Mouse (Mus musculus) heart, adult 2 months (tissue): Measurements from ENCODE around the gene Tmem221.
A peak's percentile ranks its signal among the peaks of the same experiment; 100 is the strongest.
"Not testable (repeated sequence)": the region's sequence is repeated elsewhere in the genome, so short reads cannot be mapped to it uniquely, and the experiment has no call there.

Experiments used
- CTCF ChIP-seq: fragments of 200-600 bp; IDR thresholded peaks from 2 replicates; pipeline ENCODE4 v1.8.1; 2022; ENCODE audit warnings: antibody characterized with exemption, mild to moderate bottlenecking, moderate library complexity
- EP300 ChIP-seq: fragments of 200-500 bp; IDR thresholded peaks from 2 replicates; pipeline ENCODE4 v1.6.1; 2011; ENCODE audit warnings: low read depth, low read length, control low read depth; ENCODE audit not compliant: insufficient read depth
- POLR2A ChIP-seq: fragments of 200-500 bp; IDR thresholded peaks from 2 replicates; pipeline ENCODE4 v1.6.1; 2011; ENCODE audit warnings: mild to moderate bottlenecking, low read depth, low read length, control low read depth; ENCODE audit not compliant: insufficient read depth

DNA sequence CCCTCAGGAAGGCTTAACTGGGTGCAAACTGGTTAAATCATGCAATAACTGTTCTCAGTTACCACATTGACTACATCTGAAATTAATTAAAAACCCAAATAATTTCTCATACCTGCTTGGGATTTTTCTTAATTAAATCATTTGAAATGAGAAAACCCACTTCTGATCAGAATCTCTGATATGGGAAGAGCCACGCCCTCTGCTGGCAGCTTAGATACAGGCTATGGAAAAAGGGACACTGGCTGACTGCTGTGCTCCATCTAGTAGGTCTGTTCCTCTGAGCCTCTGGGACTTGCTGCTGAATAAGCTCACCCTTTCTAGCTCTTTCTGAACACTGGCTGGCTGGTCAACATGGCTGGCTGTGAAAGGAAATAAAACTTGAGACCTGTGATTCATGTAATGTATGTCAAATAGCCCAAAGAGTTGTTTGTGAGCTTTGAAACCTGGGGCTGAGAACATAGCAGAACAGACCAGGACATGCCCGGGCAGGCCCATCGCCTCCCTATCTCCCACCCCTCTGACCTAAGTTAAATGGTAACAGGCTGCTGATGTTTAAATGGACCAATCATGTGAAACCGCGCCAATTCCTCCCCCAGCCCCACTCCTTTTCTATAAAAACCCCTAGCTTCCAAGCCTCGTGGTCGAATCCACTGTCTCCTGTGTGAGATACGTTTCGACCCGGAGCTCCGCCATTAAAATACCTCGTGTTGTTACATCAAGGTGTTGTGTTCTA is 27.8 kb downstream of the Tmem221 start:
- TF ChIP-seq CTCF: peak; percentile 69
- not testable (repeated sequence) for TF ChIP-seq POLR2A, EP300
